Mouse (Mus musculus) CH12.LX (cell line): ENCODE measurements around the gene Nat9. TPM values are rescaled to one million over a fixed set of nuclear protein-coding genes. Genes with fewer than 3 reads are reported as not detected.

Source experiments
- DNase-seq: peaks from one replicate; pipeline ENCODE4 v3.0.0-alpha.2; 2013; ENCODE audit errors: extremely low read depth
- H3K27ac ChIP-seq: 2 replicates; pipeline ENCODE4 v1.5.1; 2012; ENCODE audit warnings: low read depth, mild to moderate bottlenecking, control low read depth, moderate library complexity; ENCODE audit not compliant: insufficient read depth
- H3K27me3 ChIP-seq: replicated peaks from 2 replicates; pipeline ENCODE3; 2012; ENCODE audit warnings: inconsistent platforms
- H3K36me3 ChIP-seq, 2 experiments: replicated peaks in 1 of 2; 2 replicates each; pipeline versions ENCODE3 to v1.6.1; 2012; ENCODE audit warnings: inconsistent platforms in 1 of 2, low read length in 1 of 2, mild to moderate bottlenecking in 1 of 2, mixed read lengths in 1 of 2, moderate library complexity in 1 of 2; ENCODE audit not compliant: control insufficient read depth in 1 of 2, insufficient read depth in 1 of 2
- H3K4me1 ChIP-seq, 2 experiments: 2 replicates each; pipeline ENCODE4 v1.6.1; 2012; ENCODE audit warnings: inconsistent platforms in 1 of 2, moderate library complexity in 1 of 2; ENCODE audit not compliant: insufficient read depth in 2 of 2, control insufficient read depth in 1 of 2
- H3K4me2 ChIP-seq: 2 replicates; pipeline ENCODE4 v1.6.1; 2012; ENCODE audit warnings: low read depth, mild to moderate bottlenecking, control low read depth; ENCODE audit not compliant: poor library complexity, insufficient read depth, severe bottlenecking
- H3K4me3 ChIP-seq, 3 experiments: fragments of 150-350 bp in 1 of 3; sonication (generic) in 1 of 3; replicated peaks in 1 of 3; 2 replicates each; pipeline versions ENCODE3 to v1.5.1; 2011 to 2012; ENCODE audit warnings: low read depth in 2 of 3, low read length in 2 of 3, mild to moderate bottlenecking in 2 of 3, moderate library complexity in 2 of 3, control low read depth in 1 of 3, improper control_type of control experiment in 1 of 3, inconsistent platforms in 1 of 3, mixed read lengths in 1 of 3; ENCODE audit not compliant: poor library complexity in 1 of 3
- H3K79me2 ChIP-seq: replicated peaks from 2 replicates; pipeline ENCODE4 v1.6.1; 2012; ENCODE audit warnings: mild to moderate bottlenecking, moderate library complexity; ENCODE audit not compliant: control insufficient read depth, poor library complexity, insufficient read depth, severe bottlenecking; ENCODE audit errors: extremely low read depth
- H3K9ac ChIP-seq: 2 replicates; pipeline ENCODE4 v1.6.1; 2012; ENCODE audit warnings: low read depth, mild to moderate bottlenecking, control low read depth, moderate library complexity; ENCODE audit not compliant: insufficient read depth
- H3K9me3 ChIP-seq: replicated peaks from 2 replicates; pipeline ENCODE3; 2012; ENCODE audit warnings: low read length, inconsistent platforms, mixed read lengths
- BHLHE40 ChIP-seq: IDR thresholded peaks from 2 replicates; pipeline ENCODE4 v1.6.1; 2011; ENCODE audit warnings: mild to moderate bottlenecking, low read depth, low read length, improper control_type of control experiment
- E2F4 ChIP-seq: IDR thresholded peaks from 2 replicates; pipeline ENCODE4 v1.6.1; 2011; ENCODE audit warnings: low read depth, low read length, improper control_type of control experiment; ENCODE audit not compliant: insufficient replicate concordance
- EP300 ChIP-seq: IDR thresholded peaks from 2 replicates; pipeline ENCODE4 v1.6.1; 2011; ENCODE audit warnings: low read length, improper control_type of control experiment
- ETS1 ChIP-seq: conservative IDR thresholded peaks from 2 replicates; pipeline ENCODE4 v1.6.1; 2012; ENCODE audit warnings: low read depth, mild to moderate bottlenecking, inconsistent platforms, low read length, improper control_type of control experiment, moderate library complexity
- IRF4 ChIP-seq: IDR thresholded peaks from 2 replicates; pipeline ENCODE4 v1.6.1; 2014; ENCODE audit warnings: low read depth, mild to moderate bottlenecking, inconsistent platforms, low read length, improper control_type of control experiment
- JUN ChIP-seq: IDR thresholded peaks from 2 replicates; pipeline ENCODE4 v1.6.1; 2011; ENCODE audit warnings: low read depth, mild to moderate bottlenecking, low read length, improper control_type of control experiment, moderate library complexity; ENCODE audit not compliant: insufficient read depth
- KAT2A ChIP-seq: IDR thresholded peaks from 2 replicates; pipeline ENCODE4 v1.6.1; 2012; ENCODE audit warnings: low read length, improper control_type of control experiment, inconsistent platforms; ENCODE audit not compliant: insufficient replicate concordance
- MAFK ChIP-seq: IDR thresholded peaks from 2 replicates; pipeline ENCODE4 v1.6.1; 2011; ENCODE audit warnings: low read length, improper control_type of control experiment; ENCODE audit not compliant: insufficient replicate concordance
- MAX ChIP-seq: IDR thresholded peaks from 2 replicates; pipeline ENCODE4 v1.6.1; 2011; ENCODE audit warnings: low read length, improper control_type of control experiment
- MAZ ChIP-seq: IDR thresholded peaks from 2 replicates; pipeline ENCODE4 v1.6.1; 2012; ENCODE audit warnings: low read depth, mild to moderate bottlenecking, inconsistent platforms, low read length, improper control_type of control experiment, moderate library complexity
- MXI1 ChIP-seq: IDR thresholded peaks from 2 replicates; pipeline ENCODE4 v1.6.1; 2011; ENCODE audit warnings: mild to moderate bottlenecking, low read depth, low read length, improper control_type of control experiment
- NRF1 ChIP-seq: IDR thresholded peaks from 2 replicates; pipeline ENCODE4 v1.6.1; 2014; ENCODE audit warnings: low read depth, mild to moderate bottlenecking, inconsistent platforms, low read length, improper control_type of control experiment, moderate library complexity
- RAD21 ChIP-seq: IDR thresholded peaks from 2 replicates; pipeline ENCODE4 v1.6.1; 2011; ENCODE audit warnings: low read depth, mild to moderate bottlenecking, low read length, improper control_type of control experiment, moderate library complexity
- RCOR1 ChIP-seq: conservative IDR thresholded peaks from 2 replicates; pipeline ENCODE4 v1.6.1; 2012; ENCODE audit warnings: low read depth, mild to moderate bottlenecking, inconsistent platforms, low read length, improper control_type of control experiment
- SIN3A ChIP-seq: IDR thresholded peaks from 2 replicates; pipeline ENCODE4 v1.6.1; 2012; ENCODE audit warnings: low read length, improper control_type of control experiment, inconsistent platforms
- SMC3 ChIP-seq: IDR thresholded peaks from 2 replicates; pipeline ENCODE4 v1.6.1; 2011; ENCODE audit warnings: low read depth, low read length, improper control_type of control experiment
- TBP ChIP-seq: conservative IDR thresholded peaks from 2 replicates; pipeline ENCODE4 v1.6.1; 2011; ENCODE audit warnings: low read depth, low read length, improper control_type of control experiment
- TCF12 ChIP-seq: IDR thresholded peaks from 2 replicates; pipeline ENCODE4 v1.6.1; 2014; ENCODE audit warnings: low read depth, mild to moderate bottlenecking, inconsistent platforms, low read length, improper control_type of control experiment
- UBTF ChIP-seq: IDR thresholded peaks from 2 replicates; pipeline ENCODE4 v1.6.1; 2012; ENCODE audit warnings: low read depth, mild to moderate bottlenecking, inconsistent platforms, low read length, improper control_type of control experiment, moderate library complexity
- USF1 ChIP-seq: IDR thresholded peaks from 2 replicates; pipeline ENCODE4 v1.6.1; 2014; ENCODE audit warnings: low read depth, mild to moderate bottlenecking, inconsistent platforms, low read length, improper control_type of control experiment
- USF2 ChIP-seq: conservative IDR thresholded peaks from 2 replicates; pipeline ENCODE4 v1.6.1; 2011; ENCODE audit warnings: low read depth, low read length, improper control_type of control experiment
- ZMIZ1 ChIP-seq: IDR thresholded peaks from 2 replicates; pipeline ENCODE4 v1.6.1; 2012; ENCODE audit warnings: low read depth, mild to moderate bottlenecking, inconsistent platforms, low read length, improper control_type of control experiment
- ZNF384 ChIP-seq: IDR thresholded peaks from 2 replicates; pipeline ENCODE4 v1.6.1; 2012; ENCODE audit warnings: low read depth, low read length, improper control_type of control experiment, inconsistent platforms
- dilution Hi-C: fragments of 300-500 bp; cut with MboI; formaldehyde crosslinking; loops from 2 replicates; pipeline ENCODE4 v1.14.3; 2020; ENCODE audit warnings: low sequenced_read_pairs; ENCODE audit not compliant: extremely low pct_unique_long_range_greater_than_20kb, extremely low pct_ligation_motif_present
- in situ Hi-C: fragments of 300-500 bp; cut with MboI; formaldehyde crosslinking; loops from 3 replicates; pipeline ENCODE4 v1.14.3; 2019; ENCODE audit warnings: low sequenced_read_pairs, low pct_ligation_motif_present, low pct_unique_long_range_greater_than_20kb, mixed read lengths
- polyA plus RNA-seq: library from polyadenylated mRNA; unstranded; fragments of >175 nt; gene quantifications from 2 replicates; pipeline ENCODE4 v1.2.1, GENCODE M21; 2012; ENCODE audit warnings: low read depth; ENCODE audit not compliant: insufficient read length
- total RNA-seq, 2 experiments: library from RNA; depleted of rRNA; stranded (reverse); fragments of 300-350 nt in 1 of 2; fragments of >200 nt in 1 of 2; gene quantifications; 2 replicates each; pipeline ENCODE4 v1.2.3; 2012 to 2014

The Nat9 gene
- total and polyA plus RNA-seq, 3 experiments: 24.1 to 74.0 (median 30.6) TPM

DNA sequence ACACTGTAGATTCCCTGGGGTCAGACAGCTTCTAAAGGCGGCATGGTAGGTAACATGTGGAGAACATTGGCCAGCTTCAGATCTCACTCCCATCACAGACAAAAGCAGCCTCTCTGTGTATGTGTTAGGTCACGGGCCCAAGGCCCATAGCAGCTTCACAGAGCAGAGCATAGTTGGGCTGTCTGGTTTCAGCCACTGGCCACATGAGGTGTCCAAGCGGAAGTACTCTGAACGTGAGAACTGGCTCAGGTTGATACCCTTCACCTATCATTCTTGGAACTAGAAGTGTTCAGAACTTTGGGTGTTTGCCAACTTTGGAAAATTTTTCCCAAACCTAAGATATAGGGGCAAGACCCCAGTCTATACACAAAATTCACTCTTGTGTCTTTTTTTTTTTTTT is 18.2 kb downstream of the Nat9 start:
- peaks cover 38 to 58% of the 10 kb centered on the region in 2 experiments for H3K4me1 ChIP-seq
- dilution Hi-C loops: no loop called here

DNA sequence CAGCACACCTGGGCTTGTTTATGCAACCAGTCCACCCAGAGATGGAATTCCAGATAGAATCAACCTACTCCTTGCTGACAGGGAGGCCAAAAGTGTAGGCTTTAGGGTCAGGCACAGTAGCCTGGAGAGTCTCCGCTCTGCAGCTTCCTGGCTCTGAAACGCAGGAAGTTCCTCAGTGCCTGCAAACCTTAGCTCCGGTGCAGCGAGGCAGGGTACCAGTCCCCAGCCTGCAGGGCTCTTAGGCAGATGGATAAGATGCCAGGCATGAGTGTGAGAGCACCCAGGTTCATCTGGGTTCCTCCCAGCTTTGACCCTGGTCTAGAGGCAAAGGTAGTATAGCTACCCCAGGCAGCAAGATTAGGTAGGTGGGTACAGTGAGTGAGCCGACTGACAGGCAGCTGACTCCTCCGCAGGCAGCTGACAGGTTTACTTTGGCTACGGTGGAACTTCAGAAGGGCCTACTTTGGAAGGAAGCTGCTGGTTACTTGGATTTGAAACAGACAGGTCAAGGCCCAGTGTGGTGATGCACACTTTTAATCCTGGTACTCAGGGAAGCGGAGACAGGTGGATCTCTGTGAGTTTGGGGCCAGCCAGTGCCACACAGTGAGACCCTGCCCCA is 19.9 kb downstream of the Nat9 start:
- peaks cover 7 to 61% of the 10 kb centered on the region in 2 experiments for H3K36me3 ChIP-seq
- DNase-seq: no peak
- dilution Hi-C loops (no loop called here), in situ Hi-C loops (no loop called here)
- TF ChIP-seq TBP (no peak), ZMIZ1 (no peak), KAT2A (no peak), SIN3A (no peak), MAZ (no peak), MAFK (no peak), ZNF384 (no peak), MAX (no peak), RAD21 (no peak), EP300 (no peak), SMC3 (no peak)
- no peaks in the 10 kb centered on the region for H3K27me3 ChIP-seq
- no peak overlapping the region for H3K4me3 ChIP-seq
- no peaks in the 10 kb centered on the region for H3K9me3 ChIP-seq
- H3K4me1 ChIP-seq: peaks cover 29 to 43% of the 10 kb centered on the region in 2 experiments
- no peak overlapping the region for H3K9ac ChIP-seq
- H3K79me2 ChIP-seq: peaks cover 47% of the 10 kb centered on the region
- H3K27ac ChIP-seq: no peak overlapping the region
- H3K4me2 ChIP-seq: no peak overlapping the region

More for the DNA sequence above, 18.2 kb downstream of the Nat9 start:
- peaks cover 7 to 61% of the 10 kb centered on the region in 2 experiments for H3K36me3 ChIP-seq
- no peaks in the 10 kb centered on the region for H3K27me3 ChIP-seq
- H3K4me3 ChIP-seq: no peak overlapping the region
- H3K79me2 ChIP-seq: peaks cover 37% of the 10 kb centered on the region
- H3K27ac ChIP-seq: no peak overlapping the region
- in situ Hi-C loops: no loop called here
- DNase-seq: no peak
- H3K9ac ChIP-seq: no peak overlapping the region
- H3K4me2 ChIP-seq: no peak overlapping the region
- TF ChIP-seq MAFK (no peak), RCOR1 (no peak)
- H3K9me3 ChIP-seq: no peaks in the 10 kb centered on the region

DNA sequence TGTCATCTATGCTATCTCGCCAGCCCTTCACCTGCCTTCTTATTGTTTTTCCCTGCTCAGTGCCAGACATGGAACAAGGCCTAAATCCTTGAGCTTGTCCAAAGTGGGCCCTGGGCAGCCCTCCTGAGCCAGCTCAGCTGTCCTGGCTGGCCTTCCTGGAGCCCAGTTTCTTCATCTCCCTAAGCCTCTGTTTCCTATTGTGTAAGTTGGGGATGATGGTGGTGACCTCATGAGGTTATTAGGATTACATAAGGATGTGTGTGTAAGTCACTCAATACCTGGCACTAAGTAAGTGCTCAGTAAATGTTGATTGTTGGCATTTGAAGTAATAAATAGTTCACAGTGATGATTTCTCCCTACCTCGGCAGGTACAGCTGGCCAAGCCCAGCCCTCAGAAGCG is 20.9 kb downstream of the Nat9 start:
- Histone ChIP-seq H3K27me3 (no peaks in the 10 kb centered on the region), H3K36me3 (peaks cover 7 to 56% of the 10 kb centered on the region in 2 experiments), H3K9ac (no peak overlapping the region), H3K4me1 (peaks cover 23 to 42% of the 10 kb centered on the region in 2 experiments), H3K79me2 (peaks cover 43% of the 10 kb centered on the region), H3K27ac (no peak overlapping the region), H3K4me3 (no peak overlapping the region), H3K4me2 (no peak overlapping the region), H3K9me3 (no peaks in the 10 kb centered on the region)
- dilution Hi-C loops: no loop called here
- DNase-seq: no peak
- in situ Hi-C loops: no loop called here
- TF ChIP-seq JUN: no peak
- TF ChIP-seq MAFK: no peak
- no peak for TF ChIP-seq ETS1
- no peak for TF ChIP-seq USF1
- no peak for TF ChIP-seq IRF4
- TF ChIP-seq UBTF: no peak
- TF ChIP-seq TCF12: no peak
- no peak for TF ChIP-seq USF2
- TF ChIP-seq ZMIZ1: no peak
- no peak for TF ChIP-seq RCOR1
- no peak for TF ChIP-seq SMC3
- TF ChIP-seq E2F4: no peak
- TF ChIP-seq RAD21: no peak
- TF ChIP-seq MXI1: no peak
- no peak for TF ChIP-seq NRF1
- TF ChIP-seq BHLHE40: no peak
